Mouse (Mus musculus) CH12.LX (cell line): Measurements from ENCODE around the gene Klhl24.

Experiments used
- CTCF ChIP-seq, 2 experiments: IDR thresholded peaks in 1 of 2; conservative IDR thresholded peaks in 1 of 2; 2 replicates each; pipeline ENCODE4 v1.5.1; 2011 to 2012; ENCODE audit warnings: low read depth in 2 of 2, low read length in 2 of 2, improper control_type of control experiment in 1 of 2, inconsistent platforms in 1 of 2, mild to moderate bottlenecking in 1 of 2, moderate library complexity in 1 of 2
- E2F4 ChIP-seq: IDR thresholded peaks from 2 replicates; pipeline ENCODE4 v1.6.1; 2011; ENCODE audit warnings: low read depth, low read length, improper control_type of control experiment; ENCODE audit not compliant: insufficient replicate concordance
- EP300 ChIP-seq: IDR thresholded peaks from 2 replicates; pipeline ENCODE4 v1.6.1; 2011; ENCODE audit warnings: low read length, improper control_type of control experiment
- KAT2A ChIP-seq: IDR thresholded peaks from 2 replicates; pipeline ENCODE4 v1.6.1; 2012; ENCODE audit warnings: low read length, improper control_type of control experiment, inconsistent platforms; ENCODE audit not compliant: insufficient replicate concordance
- POLR2A ChIP-seq: IDR thresholded peaks from 2 replicates; pipeline ENCODE4 v1.6.1; 2011; ENCODE audit warnings: low read depth, mild to moderate bottlenecking, improper control_type of control experiment, low read length
- UBTF ChIP-seq: IDR thresholded peaks from 2 replicates; pipeline ENCODE4 v1.6.1; 2012; ENCODE audit warnings: low read depth, mild to moderate bottlenecking, inconsistent platforms, low read length, improper control_type of control experiment, moderate library complexity
- USF1 ChIP-seq: IDR thresholded peaks from 2 replicates; pipeline ENCODE4 v1.6.1; 2014; ENCODE audit warnings: low read depth, mild to moderate bottlenecking, inconsistent platforms, low read length, improper control_type of control experiment
- ZMIZ1 ChIP-seq: IDR thresholded peaks from 2 replicates; pipeline ENCODE4 v1.6.1; 2012; ENCODE audit warnings: low read depth, mild to moderate bottlenecking, inconsistent platforms, low read length, improper control_type of control experiment

DNA sequence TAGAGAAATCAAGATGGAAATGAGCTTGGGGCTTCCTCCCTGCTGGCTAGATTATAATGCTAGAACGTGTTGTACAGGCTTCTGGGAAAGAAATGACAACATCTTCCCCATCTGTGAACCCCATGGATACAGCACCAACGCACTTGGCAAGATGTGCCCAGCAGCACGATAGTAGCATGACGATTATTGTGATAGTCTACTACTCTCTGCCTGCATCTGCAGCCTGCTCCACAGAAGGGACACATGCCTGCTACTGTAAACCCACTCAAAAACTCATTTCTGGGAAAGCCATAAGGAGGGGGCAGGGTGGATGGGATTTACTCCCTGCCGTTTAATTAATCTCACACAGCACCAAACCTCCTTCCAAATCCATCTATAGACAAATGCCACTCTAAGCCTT, 10.4 kb upstream of the Klhl24 start:
- TF ChIP-seq KAT2A = no peak
- no peak for TF ChIP-seq ZMIZ1
- TF ChIP-seq UBTF = no peak
- no peak for TF ChIP-seq CTCF (conservative IDR thresholded peaks at IDR 0.05 in 1 of 2, IDR thresholded peaks at IDR 0.05 in 1 of 2; ENCODE audit: low read depth in 2 of 2, low read length in 2 of 2)
- TF ChIP-seq E2F4 = no peak
- TF ChIP-seq EP300 = no peak
- no peak for TF ChIP-seq POLR2A
- no peak for TF ChIP-seq USF1
